Mouse (Mus musculus) C3H10T1/2 (cell line): ENCODE measurements around the gene Tgif2. TPM values are rescaled to one million over a fixed set of nuclear protein-coding genes. Genes with fewer than 3 reads are reported as not detected.

Experiments used
- polyA plus RNA-seq, 2 experiments: library from polyadenylated mRNA; unstranded; fragments of >200 nt; fragmentation: generic; extraction: Trizol; gene quantifications; one replicate each; pipeline ENCODE4 v1.2.1; 2012; ENCODE audit warnings: missing spikeins in 2 of 2

Tgif2 gene
- polyA plus RNA-seq: 1 to 10 TPM in 1 of 2 experiments, under 1 TPM in 1; 0.70 to 2.3 TPM

GRCm38 (mm10) chr2:156839319-156840191 is at the start of gene Tgif2:
TSS of gene Tgif2 (plus strand) at chr2:156840007.

GRCm38 (mm10) chr2:156857835-156858234 is 18.0 kb downstream of the Tgif2 start, which contains the start of gene 4930518I15Rik:
TSS of gene 4930518I15Rik (minus strand) at chr2:156857946.

GRCm38 (mm10) chr2:156862772-156863486 is 23.1 kb downstream of the Tgif2 start, which contains the start of gene Rab5if:
TSS of gene Rab5if (plus strand) at chr2:156863128.

GRCm38 (mm10) chr2:156887017-156887416 is 47.2 kb downstream of the Tgif2 start, which contains the start of gene Sla2:
TSS of gene Sla2 (minus strand) at chr2:156887192.

Other genes starting within 250 kb of the Tgif2 start
- 10 to 100 TPM; 24.8 to 48.9 TPM for gene Dlgap4, start 226.3 kb upstream of the Tgif2 start, polyA plus RNA-seq
- gene Myl9, start 64.6 kb upstream of the Tgif2 start, polyA plus RNA-seq: 10 to 100 TPM in 1 of 2 experiments, 1 to 10 TPM in 1; 2.9 to 24.5 TPM
- gene 4930518I15Rik, start 17.9 kb downstream of the Tgif2 start, polyA plus RNA-seq: 1 to 10 TPM in 1 of 2 experiments, under 1 TPM in 1; 0.06 to 1.0 TPM
- 100 to 1,000 TPM; 129 to 173 TPM for gene Rab5if, start 23.1 kb downstream of the Tgif2 start, polyA plus RNA-seq
- under 1 TPM; 0.37 to 0.57 TPM for gene Sla2, start 47.2 kb downstream of the Tgif2 start, polyA plus RNA-seq
- 10 to 100 TPM; 15.8 to 63.3 TPM for gene Ndrg3, start 152.0 kb downstream of the Tgif2 start, polyA plus RNA-seq
- 1 to 10 TPM; 1.4 to 8.6 TPM for gene Dsn1, start 167.1 kb downstream of the Tgif2 start, polyA plus RNA-seq
- 10 to 100 TPM in 1 of 2 experiments, 1 to 10 TPM in 1; 1.3 to 10.1 TPM for gene Soga1, start 239.2 kb downstream of the Tgif2 start, polyA plus RNA-seq
- not detected for gene Tldc2, start 247.0 kb downstream of the Tgif2 start, polyA plus RNA-seq